Mouse (Mus musculus): ENCODE data around the gene Sorcs3. TPM values are rescaled to one million over a fixed set of nuclear protein-coding genes. Genes with fewer than 3 reads are reported as not detected.

Sorcs3 gene
- polyA plus RNA-seq, 1 experiment from 2014 or later: 0.94 TPM

GRCm38 (mm10) chr19:48347116-48347515 lies 141.3 kb downstream of the Sorcs3 start:
- ATAC-seq (replicated peaks; ENCODE audit: insufficient number of reproducible peaks, low FRiP score, low TSS enrichment, low read depth): no peak
- H3K36me3 ChIP-seq (replicated peaks; ENCODE audit: control insufficient read depth, insufficient read depth, low read depth, low read length): no peaks in the 10 kb centered on the region
- 62% methylated on average over 5 of the region's 5 CpGs for WGBS
- no peak for DNase-seq (ENCODE audit: low spot score)
- H3K27me3 ChIP-seq (ENCODE audit: control insufficient read depth, insufficient read depth, low read length): no peaks in the 10 kb centered on the region
- H3K4me3 ChIP-seq (ENCODE audit: low read depth, low read length): no peak overlapping the region
- no peak overlapping the region for H3K27ac ChIP-seq (replicated peaks; ENCODE audit: low read depth, low read length)
- H3K4me1 ChIP-seq (ENCODE audit: control insufficient read depth, insufficient read depth, low read length): peaks cover 2% of the 10 kb centered on the region; the same call in 1 of the 2 replicates
- no peak overlapping the region for H3K9ac ChIP-seq (replicated peaks; ENCODE audit: low read length)
- no peak overlapping the region for H3K4me2 ChIP-seq (ENCODE audit: low read depth, low read length)
- H3K9me3 ChIP-seq (replicated peaks; ENCODE audit: control insufficient read depth, low read length): no peaks in the 10 kb centered on the region

- Histone ChIP-seq H3K27ac (replicated peaks; ENCODE audit: low read depth, low read length) (no peak overlapping the region), H3K4me3 (ENCODE audit: low read depth, low read length) (no peak overlapping the region)
- 71% methylated on average over 2 of the region's 2 CpGs for WGBS
Measured at GRCm38 (mm10) chr19:48356806-48357205, 151.0 kb downstream of the Sorcs3 start.

GRCm38 (mm10) chr19:48362167-48362566 lies 156.3 kb downstream of the Sorcs3 start:
- ATAC-seq (replicated peaks; ENCODE audit: insufficient number of reproducible peaks, low FRiP score, low TSS enrichment, low read depth) (no peak), DNase-seq (ENCODE audit: low spot score) (no peak)
- no peaks in the 10 kb centered on the region for H3K9me3 ChIP-seq (replicated peaks; ENCODE audit: control insufficient read depth, low read length)
- H3K27ac ChIP-seq (replicated peaks; ENCODE audit: low read depth, low read length): no peak overlapping the region
- no peak overlapping the region for H3K9ac ChIP-seq (replicated peaks; ENCODE audit: low read length)
- no peak overlapping the region for H3K4me3 ChIP-seq (ENCODE audit: low read depth, low read length)
- H3K4me1 ChIP-seq (ENCODE audit: control insufficient read depth, insufficient read depth, low read length): no peaks in the 10 kb centered on the region
- H3K36me3 ChIP-seq (replicated peaks; ENCODE audit: control insufficient read depth, insufficient read depth, low read depth, low read length): no peaks in the 10 kb centered on the region
- WGBS: 81% methylated on average over 2 of the region's 2 CpGs
- no peak overlapping the region for H3K4me2 ChIP-seq (ENCODE audit: low read depth, low read length)
- no peaks in the 10 kb centered on the region for H3K27me3 ChIP-seq (ENCODE audit: control insufficient read depth, insufficient read depth, low read length)

More at GRCm38 (mm10) chr19:48356806-48357205, 151.0 kb downstream of the Sorcs3 start:
- Histone ChIP-seq H3K9ac (replicated peaks; ENCODE audit: low read length) (no peak overlapping the region), H3K9me3 (replicated peaks; ENCODE audit: control insufficient read depth, low read length) (no peaks in the 10 kb centered on the region), H3K4me2 (ENCODE audit: low read depth, low read length) (no peak overlapping the region), H3K27me3 (ENCODE audit: control insufficient read depth, insufficient read depth, low read length) (no peaks in the 10 kb centered on the region), H3K36me3 (replicated peaks; ENCODE audit: control insufficient read depth, insufficient read depth, low read depth, low read length) (no peaks in the 10 kb centered on the region), H3K4me1 (ENCODE audit: control insufficient read depth, insufficient read depth, low read length) (no peaks in the 10 kb centered on the region)
- ATAC-seq (replicated peaks; ENCODE audit: insufficient number of reproducible peaks, low FRiP score, low TSS enrichment, low read depth) (no peak), DNase-seq (ENCODE audit: low spot score) (peak; percentile 30)

- 26% methylated on average over 10 of the region's 10 CpGs for WGBS
- ATAC-seq (replicated peaks; ENCODE audit: insufficient number of reproducible peaks, low FRiP score, low TSS enrichment, low read depth) (no peak), DNase-seq (ENCODE audit: low spot score) (peak; percentile 34)
- no peaks in the 10 kb centered on the region for H3K4me1 ChIP-seq (ENCODE audit: control insufficient read depth, insufficient read depth, low read length)
- H3K9me3 ChIP-seq (replicated peaks; ENCODE audit: control insufficient read depth, low read length): no peaks in the 10 kb centered on the region
- H3K4me2 ChIP-seq (ENCODE audit: low read depth, low read length): no peak overlapping the region
- H3K9ac ChIP-seq (replicated peaks; ENCODE audit: low read length): no peak overlapping the region
- H3K27ac ChIP-seq (replicated peaks; ENCODE audit: low read depth, low read length): no peak overlapping the region
- no peaks in the 10 kb centered on the region for H3K36me3 ChIP-seq (replicated peaks; ENCODE audit: control insufficient read depth, insufficient read depth, low read depth, low read length)
- no peaks in the 10 kb centered on the region for H3K27me3 ChIP-seq (ENCODE audit: control insufficient read depth, insufficient read depth, low read length)
- H3K4me3 ChIP-seq (ENCODE audit: low read depth, low read length): no peak overlapping the region
Measured at GRCm38 (mm10) chr19:48368056-48368455, 162.2 kb downstream of the Sorcs3 start.

- Histone ChIP-seq H3K9ac (replicated peaks; ENCODE audit: low read length) (no peak overlapping the region), H3K36me3 (replicated peaks; ENCODE audit: control insufficient read depth, insufficient read depth, low read depth, low read length) (no peaks in the 10 kb centered on the region), H3K4me2 (ENCODE audit: low read depth, low read length) (no peak overlapping the region), H3K4me1 (ENCODE audit: control insufficient read depth, insufficient read depth, low read length) (no peaks in the 10 kb centered on the region), H3K4me3 (ENCODE audit: low read depth, low read length) (no peak overlapping the region), H3K27me3 (ENCODE audit: control insufficient read depth, insufficient read depth, low read length) (no peaks in the 10 kb centered on the region), H3K9me3 (replicated peaks; ENCODE audit: control insufficient read depth, low read length) (no peaks in the 10 kb centered on the region), H3K27ac (replicated peaks; ENCODE audit: low read depth, low read length) (no peak overlapping the region)
- no peak for DNase-seq (ENCODE audit: low spot score)
- no peak for ATAC-seq (replicated peaks; ENCODE audit: insufficient number of reproducible peaks, low FRiP score, low TSS enrichment, low read depth)
- 91% methylated on average over 9 of the region's 9 CpGs for whole genome bisulfite sequencing
Measured at GRCm38 (mm10) chr19:48371787-48372186, 166.0 kb downstream of the Sorcs3 start.

GRCm38 (mm10) chr19:48378006-48378540 lies 172.2 kb downstream of the Sorcs3 start:
- 84% methylated on average over 11 of the region's 11 CpGs for WGBS
- Histone ChIP-seq H3K4me2 (ENCODE audit: low read depth, low read length) (no peak overlapping the region), H3K4me1 (ENCODE audit: control insufficient read depth, insufficient read depth, low read length) (no peaks in the 10 kb centered on the region), H3K27ac (replicated peaks; ENCODE audit: low read depth, low read length) (no peak overlapping the region), H3K9me3 (replicated peaks; ENCODE audit: control insufficient read depth, low read length) (no peaks in the 10 kb centered on the region), H3K27me3 (ENCODE audit: control insufficient read depth, insufficient read depth, low read length) (no peaks in the 10 kb centered on the region), H3K9ac (replicated peaks; ENCODE audit: low read length) (no peak overlapping the region), H3K4me3 (ENCODE audit: low read depth, low read length) (no peak overlapping the region), H3K36me3 (replicated peaks; ENCODE audit: control insufficient read depth, insufficient read depth, low read depth, low read length) (no peaks in the 10 kb centered on the region)
- DNase-seq (ENCODE audit: low spot score): no peak
- no peak for ATAC-seq (replicated peaks; ENCODE audit: insufficient number of reproducible peaks, low FRiP score, low TSS enrichment, low read depth)

- H3K36me3 ChIP-seq (replicated peaks; ENCODE audit: control insufficient read depth, insufficient read depth, low read depth, low read length): no peaks in the 10 kb centered on the region
- ATAC-seq (replicated peaks; ENCODE audit: insufficient number of reproducible peaks, low FRiP score, low TSS enrichment, low read depth) (no peak), DNase-seq (ENCODE audit: low spot score) (peak; percentile 25)
- no peak overlapping the region for H3K4me2 ChIP-seq (ENCODE audit: low read depth, low read length)
- no peak overlapping the region for H3K4me3 ChIP-seq (ENCODE audit: low read depth, low read length)
- no peak overlapping the region for H3K9ac ChIP-seq (replicated peaks; ENCODE audit: low read length)
- H3K27me3 ChIP-seq (ENCODE audit: control insufficient read depth, insufficient read depth, low read length): no peaks in the 10 kb centered on the region
- no peaks in the 10 kb centered on the region for H3K9me3 ChIP-seq (replicated peaks; ENCODE audit: control insufficient read depth, low read length)
- 95% methylated on average over 1 of the region's 1 CpGs for WGBS
- no peaks in the 10 kb centered on the region for H3K4me1 ChIP-seq (ENCODE audit: control insufficient read depth, insufficient read depth, low read length)
- H3K27ac ChIP-seq (replicated peaks; ENCODE audit: low read depth, low read length): no peak overlapping the region
Measured at GRCm38 (mm10) chr19:48391551-48391950, 185.7 kb downstream of the Sorcs3 start.

GRCm38 (mm10) chr19:48404774-48405495 lies 199.1 kb downstream of the Sorcs3 start:
- WGBS: 65% methylated on average over 7 of the region's 7 CpGs
- Histone ChIP-seq H3K9me3 (replicated peaks; ENCODE audit: control insufficient read depth, low read length) (no peaks in the 10 kb centered on the region), H3K36me3 (replicated peaks; ENCODE audit: control insufficient read depth, insufficient read depth, low read depth, low read length) (no peaks in the 10 kb centered on the region), H3K4me3 (ENCODE audit: low read depth, low read length) (no peak overlapping the region), H3K27ac (replicated peaks; ENCODE audit: low read depth, low read length) (no peak overlapping the region), H3K4me1 (ENCODE audit: control insufficient read depth, insufficient read depth, low read length) (no peaks in the 10 kb centered on the region), H3K9ac (replicated peaks; ENCODE audit: low read length) (no peak overlapping the region), H3K4me2 (ENCODE audit: low read depth, low read length) (no peak overlapping the region), H3K27me3 (ENCODE audit: control insufficient read depth, insufficient read depth, low read length) (no peaks in the 10 kb centered on the region)
- DNase-seq (ENCODE audit: low spot score): no peak
- ATAC-seq (replicated peaks; ENCODE audit: insufficient number of reproducible peaks, low FRiP score, low TSS enrichment, low read depth): no peak

All from embryonic facial prominence, embryonic 11.5 days (tissue).